Mouse (Mus musculus): ENCODE measurements around the gene Emg1.

DNA sequence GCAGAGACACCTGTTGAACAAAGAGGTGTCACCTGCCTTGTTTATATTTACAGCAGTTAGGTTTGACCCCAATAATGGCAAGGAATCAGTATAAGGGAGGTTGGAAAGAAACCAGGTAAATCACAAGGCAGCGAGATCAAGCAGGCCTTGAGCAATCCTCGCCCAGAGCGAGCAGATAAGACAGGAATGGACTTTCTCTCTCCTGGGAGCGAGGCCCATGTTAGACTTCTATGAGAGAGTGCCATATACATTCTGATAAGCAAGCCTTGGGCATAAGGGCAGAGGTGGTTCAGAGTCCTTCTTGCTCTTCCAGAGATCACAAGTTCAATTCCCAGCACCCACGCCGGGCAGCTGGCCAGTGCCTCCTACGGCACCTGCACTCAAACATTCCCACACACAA lies 33.2 kb downstream of the Emg1 start:
- TF ChIP-seq POLR2A (IDR thresholded peaks at IDR 0.05; ENCODE audit: insufficient read depth, low read depth, low read length) (no peak), CTCF (IDR thresholded peaks at IDR 0.05) (no peak)

Data from heart, adult 2 months (tissue).